Mouse (Mus musculus) adrenal gland, adult (tissue): ENCODE results near the gene Gprin2.

Experiments used
- DNase-seq, 2 experiments: peaks; one replicate each; pipeline ENCODE4 v3.0.0; 2022 to 2023; ENCODE audit warnings: low spot score in 1 of 2; ENCODE audit not compliant: inconsistent age in 2 of 2

Gene Gprin2

DNA sequence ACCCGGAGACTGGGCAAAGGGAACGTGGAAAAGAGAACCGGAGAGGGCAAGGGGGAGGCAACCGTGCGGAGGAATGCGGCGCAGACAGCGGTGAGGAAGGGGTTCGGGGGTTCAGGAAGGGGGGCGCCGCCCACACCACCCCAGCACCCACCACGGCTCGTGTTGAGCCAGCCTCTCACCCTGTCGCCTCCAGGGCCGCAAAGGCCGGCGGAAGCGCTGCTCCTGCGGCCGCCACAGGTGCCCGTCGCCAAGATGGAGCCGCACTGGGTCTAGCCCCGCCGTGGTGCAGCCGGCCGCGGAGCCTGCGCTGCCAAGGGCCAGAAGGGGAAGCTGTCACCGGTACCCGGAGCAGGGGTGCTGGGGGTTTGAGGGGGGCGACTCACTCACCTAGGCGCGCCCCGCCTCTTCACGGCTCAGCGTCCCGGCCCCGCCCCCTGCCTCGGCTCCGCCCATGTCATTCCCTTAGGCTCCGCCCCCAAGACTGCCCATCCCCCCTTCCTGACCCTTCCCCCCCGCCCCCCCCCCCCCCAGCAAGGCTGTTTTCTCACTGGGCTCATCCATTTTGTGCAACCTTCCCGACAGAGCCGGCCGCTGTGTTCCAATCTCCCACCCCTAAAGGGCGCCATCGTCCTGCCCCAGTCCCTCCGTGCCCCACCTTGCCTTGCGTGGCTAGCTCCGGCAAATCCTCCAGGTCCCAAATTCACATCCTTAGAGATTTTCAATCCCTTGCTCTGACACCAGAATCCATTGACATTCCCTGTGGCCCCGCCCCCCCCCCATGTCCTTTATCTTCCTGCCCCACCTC lies at the start of gene Gprin2:
Gene Gprin2, minus strand, starts transcription at position 423 of the 805 bp plus-strand sequence.
- DNase-seq = peak; percentile 56 to 77

DNA sequence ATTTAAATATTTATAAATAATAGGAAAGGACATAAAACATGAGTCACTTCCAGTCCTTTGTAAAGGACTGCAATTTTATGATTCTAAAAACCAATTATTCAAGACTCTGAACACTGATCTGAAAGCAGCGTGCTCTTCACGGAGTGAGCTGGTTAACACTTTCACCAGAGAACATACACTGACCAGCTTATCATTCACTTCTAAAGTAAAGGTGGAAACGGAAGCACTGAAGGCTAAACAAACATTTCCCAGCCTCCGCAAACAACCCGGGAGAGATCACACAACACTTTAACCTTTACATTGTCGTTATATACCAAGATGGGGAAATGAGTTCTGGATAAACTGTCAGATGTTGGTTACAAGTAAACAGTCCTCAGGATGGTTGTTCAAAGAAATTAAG lies 39.2 kb upstream of the Gprin2 start:
- DNase-seq = no peak

DNA sequence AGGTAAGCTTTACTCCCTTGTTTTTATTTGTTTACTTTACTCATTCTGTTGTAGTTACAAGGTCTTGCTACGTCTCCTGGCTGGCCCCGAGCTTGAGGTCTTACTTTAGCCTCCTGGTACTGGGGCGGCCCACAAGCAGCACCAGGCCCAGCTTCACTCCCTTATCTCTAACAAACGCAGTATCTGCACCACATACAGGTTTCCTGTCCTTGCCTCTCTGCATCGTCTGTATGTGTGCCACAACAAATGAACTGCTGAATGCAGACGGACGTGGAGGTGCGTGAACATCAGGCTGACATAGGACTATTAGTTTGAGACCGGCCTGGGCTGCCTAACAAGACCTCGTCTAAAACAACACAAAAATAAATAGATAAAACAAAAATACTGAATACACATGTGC lies 38.8 kb upstream of the Gprin2 start:
- DNase-seq = no peak

DNA sequence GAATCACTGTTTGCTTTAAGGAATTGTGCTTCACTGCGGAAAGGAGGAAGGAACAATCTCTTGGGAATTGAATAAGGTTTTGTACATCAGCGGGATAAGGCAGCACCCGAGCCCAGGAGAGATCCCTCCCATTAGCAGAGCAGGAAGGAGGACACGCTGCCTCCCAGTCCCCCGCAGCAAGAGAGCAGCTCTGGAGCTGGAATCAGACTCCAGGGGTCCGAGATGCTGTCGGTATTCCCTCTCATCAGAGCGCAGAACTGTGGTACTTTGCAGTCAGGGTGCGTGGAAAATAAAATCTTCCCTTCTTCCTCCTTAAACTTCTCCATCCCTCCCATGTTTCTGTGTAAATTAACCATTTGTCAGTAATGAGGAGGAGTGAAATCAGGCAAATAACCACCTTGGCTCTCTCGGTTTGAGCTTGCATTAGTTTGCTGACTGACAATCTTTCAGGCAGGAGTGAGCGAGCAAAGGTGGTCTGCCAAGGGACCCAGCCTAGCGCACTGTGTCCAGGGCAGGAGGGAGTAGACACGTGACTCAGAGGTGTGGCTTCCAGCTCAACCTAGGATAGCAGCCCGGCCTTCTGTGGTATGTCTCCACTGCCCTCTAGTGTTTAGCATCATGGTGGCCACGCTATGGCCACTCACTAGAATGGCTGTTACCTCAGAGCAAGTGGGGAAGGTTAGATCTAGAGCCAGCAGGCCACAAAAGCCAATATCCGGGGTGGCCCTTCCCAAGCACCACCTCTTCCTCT lies 33.4 kb upstream of the Gprin2 start:
- DNase-seq = peak; percentile 78 to 89

DNA sequence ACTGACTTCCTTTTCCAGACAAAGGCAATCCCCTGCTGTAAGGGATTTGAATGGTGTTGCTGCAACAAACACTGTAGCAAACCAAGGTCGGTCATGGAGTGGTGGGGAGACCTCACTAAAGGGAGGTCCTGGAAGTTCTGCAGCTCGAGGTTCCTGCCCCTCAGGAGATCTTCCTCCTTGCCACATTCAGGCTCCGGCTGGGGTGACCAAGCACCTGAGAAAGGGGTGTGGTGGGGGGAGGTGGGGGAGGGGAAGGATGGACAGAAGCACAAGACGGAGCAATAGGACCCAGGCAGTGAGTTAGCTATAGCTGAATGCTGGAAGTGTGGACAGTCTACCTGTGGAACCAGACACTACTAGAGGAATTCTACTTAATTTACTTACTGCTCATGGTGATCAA lies 32.4 kb upstream of the Gprin2 start:
- no peak for DNase-seq

DNA sequence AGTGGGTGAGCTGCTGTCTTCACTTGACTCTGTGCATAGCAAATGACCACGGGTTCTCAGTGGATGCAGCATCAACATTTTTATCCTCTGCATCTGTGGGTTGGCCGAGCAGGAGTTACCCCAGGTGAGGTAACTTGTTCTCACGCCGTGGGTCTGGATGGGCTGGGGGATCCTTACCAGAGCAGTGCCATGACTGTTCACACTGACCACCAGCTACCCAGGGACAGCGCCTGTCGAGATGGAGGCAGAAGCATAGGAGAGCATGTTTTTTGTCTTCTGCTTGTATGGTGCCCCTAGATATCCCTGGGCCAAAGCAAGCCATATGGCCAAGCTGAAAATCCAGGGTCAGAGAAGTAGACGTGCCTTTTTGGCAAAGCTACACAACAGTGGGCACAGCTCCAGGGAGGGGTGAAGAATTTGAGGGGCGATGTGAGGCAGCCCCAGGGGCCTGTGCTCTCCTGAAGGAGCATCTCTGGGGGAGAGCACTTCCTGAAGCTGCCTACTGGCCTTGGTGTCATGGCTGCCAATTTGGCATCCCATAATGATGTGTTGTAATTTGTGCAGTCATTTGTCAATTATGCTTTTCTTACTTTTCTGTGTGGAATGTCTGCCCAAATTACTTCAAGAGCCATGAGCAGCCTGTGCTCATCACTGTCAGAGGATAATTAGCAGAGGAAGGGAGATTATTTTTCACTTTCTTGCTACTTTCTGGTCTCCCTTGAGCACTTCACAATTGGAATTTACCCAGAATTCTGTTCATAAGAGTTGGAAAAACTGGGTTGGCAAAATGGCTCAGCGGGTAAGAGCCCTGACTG lies 31.6 kb upstream of the Gprin2 start:
- DNase-seq = no peak

DNA sequence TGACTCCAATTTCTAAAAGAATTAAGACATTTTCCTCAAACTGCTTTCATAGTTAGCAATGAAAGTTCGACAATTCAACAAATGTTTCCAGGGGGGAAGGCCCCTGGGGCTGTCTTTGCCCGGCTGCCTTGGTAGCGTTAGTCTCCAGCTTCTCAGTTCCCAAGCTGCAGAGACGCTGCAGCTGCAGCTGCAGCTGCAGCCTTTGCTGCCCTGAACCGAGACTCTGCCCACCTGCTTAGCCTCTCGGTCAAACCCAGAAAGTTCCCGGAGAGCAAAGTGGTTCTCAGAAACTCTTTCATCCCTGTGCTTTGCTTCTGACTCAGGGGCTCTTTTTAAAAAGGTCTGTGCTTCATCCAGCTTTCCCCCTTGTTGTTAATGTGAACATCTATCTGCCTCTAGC lies 30.9 kb upstream of the Gprin2 start:
- DNase-seq = no peak

DNA sequence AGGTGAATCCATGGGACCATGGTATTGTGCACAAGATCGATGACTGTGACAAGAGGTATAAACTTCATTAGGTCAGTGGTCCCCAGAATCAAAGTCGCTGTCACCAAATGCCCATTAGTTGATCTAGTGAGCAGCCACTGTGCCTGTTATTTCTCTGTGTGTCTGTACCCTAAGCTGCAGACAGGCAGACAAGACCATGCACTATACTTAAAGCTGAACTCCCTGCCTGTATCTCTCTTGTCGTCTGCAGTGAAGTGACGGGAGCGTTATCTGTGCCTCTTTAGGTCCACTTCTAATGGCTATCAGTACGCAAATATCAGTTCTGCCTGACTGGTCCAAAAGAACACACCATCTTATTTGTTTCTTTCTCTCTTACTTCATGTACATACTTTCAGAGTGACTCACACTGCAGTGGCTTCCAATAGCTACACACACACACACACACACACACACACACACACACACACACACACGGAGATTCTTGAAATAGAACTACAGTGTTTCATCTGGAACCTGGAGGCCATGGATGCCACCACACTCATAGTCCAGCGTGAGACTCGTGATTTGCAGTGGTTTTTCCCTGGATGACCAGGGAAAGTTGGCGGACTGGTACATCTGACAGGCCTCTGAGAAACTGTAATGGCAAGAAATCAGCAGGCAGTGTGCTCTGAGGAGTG lies 27.5 kb upstream of the Gprin2 start:
- DNase-seq = peak in 1 of 2 experiments; percentile 36

DNA sequence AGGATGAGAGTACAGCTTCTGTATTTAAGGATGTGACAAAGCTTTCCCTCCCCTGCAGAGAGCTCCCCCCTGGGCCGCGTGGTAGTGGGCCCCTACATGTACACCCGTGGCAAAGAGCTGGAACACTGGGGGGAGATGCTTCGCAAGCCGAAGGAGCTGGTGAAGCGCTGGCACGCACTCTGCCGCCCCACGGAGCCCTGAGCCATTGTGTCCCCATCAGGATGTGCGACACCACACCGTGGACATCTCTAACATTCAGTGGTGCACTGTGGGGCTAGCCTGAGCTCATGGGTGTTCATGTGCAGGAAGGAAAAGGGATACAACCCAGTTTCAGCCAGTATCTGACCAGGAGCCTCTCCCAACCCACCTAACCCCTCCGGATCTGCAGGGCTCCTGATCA lies 26.5 kb upstream of the Gprin2 start:
- no peak for DNase-seq

DNA sequence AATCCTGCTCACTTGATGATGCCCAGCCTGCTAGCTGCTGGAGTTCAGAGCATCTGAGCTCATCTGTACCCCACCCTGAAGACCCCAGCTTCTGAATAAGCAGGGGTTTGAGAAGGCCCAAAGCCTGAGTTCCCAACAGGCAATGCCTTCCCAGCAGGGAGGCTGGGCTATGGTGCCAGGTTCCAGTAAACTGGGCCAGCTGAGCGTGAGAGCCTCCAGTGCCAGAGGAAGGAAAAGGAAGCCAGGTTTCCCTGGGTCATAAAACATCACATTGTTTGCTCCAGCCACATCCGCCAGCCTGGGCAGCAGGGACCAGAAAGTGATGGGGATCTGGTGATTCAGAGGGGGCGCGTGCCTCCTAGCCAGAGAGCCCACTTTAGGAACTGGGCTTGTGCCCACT lies 25.1 kb upstream of the Gprin2 start:
- DNase-seq = no peak

DNA sequence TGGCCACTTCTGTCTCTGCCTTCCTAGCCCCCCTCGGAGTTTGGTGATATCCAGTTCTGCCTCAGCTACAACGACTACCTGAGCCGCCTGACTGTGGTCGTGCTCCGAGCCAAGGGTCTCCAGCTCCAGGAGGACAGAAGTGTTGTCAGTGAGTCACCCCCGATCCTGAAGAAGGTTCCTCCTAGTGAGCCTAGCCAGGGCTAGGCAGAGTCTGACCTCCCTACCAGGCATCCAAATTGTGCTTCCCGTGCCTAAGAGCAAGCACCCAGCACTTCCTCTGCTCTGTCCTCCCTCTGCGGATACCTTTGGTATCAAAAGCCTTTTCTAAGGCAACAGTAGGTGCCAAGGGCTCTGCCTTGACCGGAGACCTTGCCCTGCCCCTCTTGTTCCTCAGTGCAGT lies 24.5 kb upstream of the Gprin2 start:
- no peak for DNase-seq

DNA sequence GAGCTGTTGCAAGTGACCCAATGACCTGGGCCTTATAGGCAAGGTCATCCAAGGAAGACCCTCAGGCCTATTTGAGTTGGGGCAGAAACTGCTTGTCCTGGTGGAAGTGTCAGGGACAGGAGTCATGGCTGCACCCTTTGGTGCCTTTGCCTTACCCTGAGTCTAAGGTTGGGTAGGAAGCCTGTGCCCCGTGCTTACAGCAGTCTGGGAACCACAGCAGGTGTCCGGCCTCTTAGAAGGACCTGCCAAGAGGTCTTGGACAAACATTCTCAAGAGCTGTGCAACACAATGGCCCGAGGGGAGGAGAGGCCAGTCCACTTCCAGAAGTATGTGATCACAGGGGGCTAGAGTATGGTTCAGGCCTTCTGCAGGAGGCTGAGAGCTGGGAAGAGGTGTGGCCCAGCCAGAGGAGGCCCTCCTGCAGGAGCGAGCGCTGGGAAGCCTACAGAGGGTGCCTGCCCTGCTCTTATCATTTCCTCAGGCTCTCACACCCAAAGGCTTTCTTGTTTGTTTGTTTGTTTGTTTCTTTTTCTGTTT lies 22.0 kb upstream of the Gprin2 start:
- no peak for DNase-seq

DNA sequence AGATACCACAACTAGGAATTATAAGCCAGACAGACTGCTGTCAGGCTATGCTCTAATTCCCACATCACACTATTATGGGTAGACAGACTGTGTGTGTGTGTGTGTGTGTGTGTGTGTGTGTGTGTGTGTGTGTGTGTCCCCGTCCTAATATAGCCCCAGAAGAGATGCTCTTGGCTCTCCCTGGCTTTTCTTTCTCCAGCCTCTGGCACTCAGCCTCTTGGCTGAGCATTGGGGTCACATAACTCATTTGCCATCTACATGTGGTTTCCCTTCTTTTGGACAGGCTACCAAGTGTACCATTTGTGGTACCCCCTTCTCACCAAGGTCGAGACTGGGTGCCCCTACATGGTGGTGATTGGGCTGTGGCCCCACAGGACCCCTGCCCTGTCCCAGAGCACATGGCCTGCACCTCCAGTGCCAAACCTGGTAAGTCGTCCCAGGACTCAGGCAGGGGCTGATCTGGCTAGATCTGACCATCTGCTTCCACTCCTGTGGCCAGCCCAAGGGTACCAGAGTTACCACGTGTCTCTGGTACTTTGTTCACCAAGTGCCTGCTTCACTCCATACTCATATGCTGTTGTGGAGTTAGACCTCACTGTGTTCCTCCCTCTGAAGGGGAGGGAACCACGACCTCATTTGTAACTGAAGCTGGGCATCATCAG lies 20.1 kb upstream of the Gprin2 start:
- DNase-seq = no peak

DNA sequence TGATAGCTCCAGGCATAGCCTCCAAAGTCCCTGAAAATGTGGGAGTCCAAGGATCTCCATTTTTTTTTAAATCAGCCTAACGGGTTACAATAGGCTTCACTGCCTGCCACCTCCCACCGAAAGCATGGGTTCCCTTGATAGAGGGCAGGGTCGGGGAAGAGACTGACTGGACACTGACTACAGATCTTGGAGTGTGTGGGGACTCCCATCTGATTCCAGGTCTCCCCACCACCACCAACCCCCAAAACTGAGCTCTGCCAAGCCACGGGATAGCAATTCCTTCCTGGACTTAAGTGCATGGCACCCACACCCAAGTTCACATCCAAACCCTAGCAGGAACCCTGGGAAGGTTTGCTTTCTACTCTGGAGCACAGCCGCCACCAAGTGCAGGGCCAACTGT lies 19.0 kb upstream of the Gprin2 start:
- DNase-seq = no peak

DNA sequence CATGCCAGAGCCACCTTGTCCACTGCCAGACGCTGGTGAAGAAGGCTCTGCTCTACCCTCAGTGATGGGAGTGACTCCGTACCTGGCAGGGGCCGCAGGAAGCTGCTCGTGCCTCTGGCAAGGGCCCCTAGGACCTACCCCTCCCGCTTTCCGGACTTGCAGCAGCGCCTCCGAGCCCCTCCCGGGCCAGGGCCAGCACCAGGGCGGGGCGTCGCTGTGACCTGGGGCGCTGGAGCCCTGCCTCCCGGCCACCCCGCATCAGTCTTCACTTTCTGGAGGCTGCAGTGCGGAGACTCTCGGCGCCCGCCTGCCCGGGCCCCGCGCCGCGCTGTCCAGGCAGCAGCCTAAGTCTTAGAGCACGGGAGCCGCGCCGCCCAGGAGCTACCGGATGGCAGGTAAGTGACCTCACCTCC lies 18.3 kb upstream of the Gprin2 start:
- DNase-seq = no peak

DNA sequence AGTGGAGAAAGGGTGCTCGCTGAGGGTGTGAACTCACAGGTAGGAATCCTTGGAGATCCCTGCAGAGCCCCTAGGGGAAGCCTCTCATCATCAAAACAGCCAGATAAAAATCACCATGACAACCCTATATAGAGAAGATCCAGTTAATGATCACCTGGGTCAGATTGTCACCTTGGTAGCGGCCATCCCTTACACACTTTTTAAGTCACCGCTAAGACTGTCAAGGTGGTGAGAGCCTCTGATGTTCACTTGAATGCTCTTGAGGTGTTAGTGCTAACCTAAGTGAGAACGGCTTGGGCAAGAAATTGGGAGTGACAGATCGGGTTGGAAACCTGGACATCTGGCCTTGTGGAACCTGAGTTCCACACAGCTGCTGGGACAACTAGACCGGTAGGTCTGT lies 17.8 kb upstream of the Gprin2 start, which contains the start of gene Syt15:
Gene Syt15, plus strand, starts transcription at position 301 of the 400 bp plus-strand sequence.
- DNase-seq = no peak

DNA sequence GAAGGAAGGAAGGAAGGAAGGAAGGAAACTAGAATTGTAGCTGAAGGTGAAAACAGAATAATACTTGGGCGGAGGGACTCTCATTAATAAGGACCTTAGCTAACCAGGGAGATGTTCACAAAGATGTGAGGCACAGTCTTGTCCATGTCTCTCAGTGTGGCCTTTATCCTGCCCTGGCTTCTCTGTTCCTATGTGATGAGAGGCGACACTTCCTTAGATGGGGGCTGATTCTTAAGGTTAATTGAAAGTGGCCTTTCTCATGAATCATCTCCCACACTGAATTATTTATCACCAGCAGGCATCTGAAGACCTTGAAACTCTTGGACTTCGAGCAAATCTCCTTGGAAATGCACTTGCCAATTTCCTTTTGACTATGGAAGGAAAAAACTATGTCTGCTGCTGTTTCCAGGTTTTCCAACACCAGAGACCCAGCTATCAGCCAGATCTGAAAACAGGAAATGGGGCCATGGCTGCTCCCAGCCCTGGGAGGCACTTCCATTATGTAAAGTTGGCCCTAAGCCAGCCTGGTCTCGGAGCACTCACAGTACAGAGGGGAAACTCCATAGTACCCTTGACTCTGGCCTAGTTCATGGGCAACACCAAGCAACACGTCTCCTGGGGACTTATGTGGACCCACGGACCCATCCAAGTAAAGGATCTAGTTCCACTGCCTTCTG lies 14.1 kb upstream of the Gprin2 start:
- DNase-seq = peak; percentile 43 to 78

DNA sequence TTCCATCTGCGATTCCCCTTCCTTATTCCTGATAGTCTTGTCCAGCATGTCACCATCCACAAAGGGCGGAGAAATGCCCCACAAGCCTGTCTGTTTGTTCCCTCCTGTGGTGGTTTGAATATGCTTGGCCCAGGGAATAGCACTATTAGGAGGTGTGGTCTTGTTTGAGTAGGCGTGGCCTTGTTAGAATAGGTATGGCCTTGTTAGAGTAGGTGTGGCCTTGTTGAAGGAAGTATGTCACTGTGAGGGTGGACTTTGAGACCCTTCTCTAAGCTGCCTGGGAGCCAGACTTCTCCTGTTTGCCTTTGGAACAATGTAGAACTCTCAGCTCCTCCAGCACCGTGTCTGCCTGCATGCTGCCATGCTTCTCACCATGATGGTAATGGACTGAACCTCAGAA lies 8.5 kb upstream of the Gprin2 start:
- no peak for DNase-seq

DNA sequence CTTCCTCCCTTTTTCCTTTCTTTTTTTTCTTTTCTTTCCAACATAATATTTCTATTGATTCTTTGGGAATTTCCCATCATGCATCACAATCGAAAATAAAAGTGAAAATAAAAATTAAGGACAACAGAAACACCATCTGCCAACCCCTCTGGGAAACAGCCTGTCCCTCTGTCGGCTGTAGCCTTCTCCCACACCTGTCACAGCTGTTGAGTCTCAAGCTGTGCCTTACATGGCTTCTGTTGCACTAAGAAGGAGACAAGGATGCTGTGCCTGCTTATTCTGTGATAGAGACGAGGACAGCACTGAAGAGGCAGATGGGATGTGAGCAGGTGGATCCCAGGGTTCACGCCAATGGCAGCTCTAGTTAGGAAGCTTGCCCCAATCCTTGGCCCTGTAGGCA lies 7.6 kb upstream of the Gprin2 start:
- DNase-seq = no peak

DNA sequence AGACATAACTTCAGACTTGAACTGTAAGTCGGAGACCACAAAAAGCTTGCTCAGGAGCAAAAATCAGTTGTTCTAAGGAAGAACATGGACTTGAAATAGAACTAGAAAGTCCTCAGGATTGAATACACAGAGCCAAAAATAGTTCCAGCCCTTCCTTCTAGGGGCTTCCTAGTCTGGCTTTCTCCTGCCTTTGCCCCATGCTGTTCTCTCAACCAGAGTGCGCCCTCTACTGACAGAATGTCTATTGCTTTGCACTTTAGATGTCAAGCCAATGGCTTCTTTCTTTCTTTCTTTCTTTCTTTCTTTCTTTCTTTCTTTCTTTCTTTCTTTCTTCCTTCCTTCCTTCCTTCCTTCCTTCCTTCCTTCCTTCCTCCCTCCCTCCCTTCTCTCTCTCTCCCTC lies 7.2 kb upstream of the Gprin2 start:
- peak; percentile 29 to 83 for DNase-seq
